Mouse (Mus musculus) G1E (cell line): ENCODE measurements around the gene Crhr2.

Experiments
- CTCF ChIP-seq: IDR thresholded peaks from 2 replicates; pipeline ENCODE4 v1.5.1; 2012; ENCODE audit warnings: low read depth, low read length, inconsistent platforms, mixed read lengths
- GATA1 ChIP-seq: IDR thresholded peaks from 2 replicates; pipeline ENCODE4 v1.6.1; 2012; ENCODE audit warnings: borderline replicate concordance, low read length, inconsistent platforms, mixed read lengths
- GATA2 ChIP-seq: IDR thresholded peaks from 2 replicates; pipeline ENCODE4 v1.6.1; 2012; ENCODE audit warnings: low read depth, low read length, inconsistent platforms, borderline replicate concordance
- POLR2AphosphoS5 ChIP-seq: IDR thresholded peaks from 2 replicates; pipeline ENCODE4 v1.6.1; 2012; ENCODE audit warnings: low read depth, low read length, inconsistent platforms; ENCODE audit not compliant: insufficient replicate concordance
- TAL1 ChIP-seq: conservative IDR thresholded peaks from 2 replicates; pipeline ENCODE4 v1.6.1; 2012; ENCODE audit warnings: low read depth, low read length, inconsistent platforms, mixed read lengths

DNA sequence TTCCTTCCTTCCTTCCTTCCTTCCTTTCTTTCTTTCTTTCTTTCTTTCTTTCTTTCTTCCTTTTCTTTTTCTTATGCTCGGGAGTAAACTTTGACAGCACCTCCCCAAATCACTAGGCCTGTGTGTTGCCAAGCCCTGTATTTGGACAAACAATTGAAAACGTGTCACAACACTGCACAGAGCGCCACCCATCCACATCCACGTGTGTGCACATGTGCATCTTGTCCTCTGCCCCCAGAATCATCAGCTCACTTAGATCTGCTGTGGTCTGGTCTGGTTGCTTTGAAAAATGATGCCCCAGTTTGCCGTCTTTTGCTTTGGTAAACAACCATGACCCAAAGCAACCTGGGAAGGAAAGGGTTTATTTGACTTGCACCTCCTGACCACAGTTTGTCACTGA is 43.1 kb upstream of the Crhr2 start:
- TF ChIP-seq POLR2AphosphoS5 (no peak), CTCF (no peak), GATA1 (no peak), GATA2 (no peak), TAL1 (no peak)
